16 mouse cellular contexts compared by ENCODE assay signal in the genomic region with DNA sequence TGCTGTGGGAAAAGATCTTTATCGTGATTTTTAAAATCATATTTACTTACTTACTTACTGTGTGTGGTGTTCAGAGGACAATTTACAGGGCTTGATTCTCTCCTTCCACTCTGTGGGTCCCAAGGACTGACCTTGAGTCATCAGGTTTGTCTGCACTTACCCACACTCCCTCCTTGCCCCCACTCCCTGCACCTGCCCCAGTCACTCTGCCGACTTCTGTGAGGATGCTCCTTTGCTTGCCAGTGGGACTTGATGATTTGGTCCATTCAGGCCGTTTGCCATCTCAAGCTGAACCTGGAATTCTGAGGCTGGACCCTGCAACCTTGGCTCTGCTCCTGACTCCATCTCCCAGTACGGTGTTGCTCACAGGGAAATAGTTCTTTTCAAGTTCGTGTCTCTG.
"Had no signal": no experiment of that assay in that cellular context is flagged by ENCODE, and none has a peak within 500 bp of the region (broad histone marks: within the 10 kb centered on the region; RNA-seq: fewer than 3 reads in every experiment).

No protein-coding gene starts in this region.

- DNase-seq: retina, postnatal 1 day; right cerebral cortex, adult 18-20 months; right cerebral cortex, postnatal 14 days; right cerebral cortex, postnatal 25 days; right cerebral cortex, postnatal 4 days; spleen, adult 18-20 months; thymus, adult 18-20 months; thymus, adult 2 months; thymus, postnatal 14 days; thymus, postnatal 25 days; thymus, postnatal 36 days; thymus, postnatal 4 days had no signal

- H3K4me3 ChIP-seq: neural tube, embryonic 13.5 days; neural tube, embryonic 15.5 days; stomach, embryonic 15.5 days had no signal

- H3K27ac ChIP-seq: neural tube, embryonic 13.5 days; neural tube, embryonic 15.5 days; stomach, embryonic 15.5 days; stomach, postnatal 0 days had no signal

- H3K36me3 ChIP-seq: neural tube, embryonic 13.5 days; neural tube, embryonic 15.5 days; stomach, embryonic 15.5 days had no signal

- H3K27me3 ChIP-seq: neural tube, embryonic 13.5 days; neural tube, embryonic 15.5 days; stomach, embryonic 15.5 days had no signal

- H3K4me2 ChIP-seq: neural tube, embryonic 13.5 days; neural tube, embryonic 15.5 days; stomach, embryonic 15.5 days had no signal
